Mouse (Mus musculus): ENCODE measurements at regions not wholly inside any gene's neighbourhood (a gene's known extent, or its start where the extent isn't known, plus 50 kb on each side); places are given as distances from the start of the nearest gene placed in this dataset.

GRCm38 (mm10) chr1:120667776-120668175, 65.6 kb downstream of the En1 start:
- no peak for DNase-seq (ENCODE audit: low spot score)

DNA sequence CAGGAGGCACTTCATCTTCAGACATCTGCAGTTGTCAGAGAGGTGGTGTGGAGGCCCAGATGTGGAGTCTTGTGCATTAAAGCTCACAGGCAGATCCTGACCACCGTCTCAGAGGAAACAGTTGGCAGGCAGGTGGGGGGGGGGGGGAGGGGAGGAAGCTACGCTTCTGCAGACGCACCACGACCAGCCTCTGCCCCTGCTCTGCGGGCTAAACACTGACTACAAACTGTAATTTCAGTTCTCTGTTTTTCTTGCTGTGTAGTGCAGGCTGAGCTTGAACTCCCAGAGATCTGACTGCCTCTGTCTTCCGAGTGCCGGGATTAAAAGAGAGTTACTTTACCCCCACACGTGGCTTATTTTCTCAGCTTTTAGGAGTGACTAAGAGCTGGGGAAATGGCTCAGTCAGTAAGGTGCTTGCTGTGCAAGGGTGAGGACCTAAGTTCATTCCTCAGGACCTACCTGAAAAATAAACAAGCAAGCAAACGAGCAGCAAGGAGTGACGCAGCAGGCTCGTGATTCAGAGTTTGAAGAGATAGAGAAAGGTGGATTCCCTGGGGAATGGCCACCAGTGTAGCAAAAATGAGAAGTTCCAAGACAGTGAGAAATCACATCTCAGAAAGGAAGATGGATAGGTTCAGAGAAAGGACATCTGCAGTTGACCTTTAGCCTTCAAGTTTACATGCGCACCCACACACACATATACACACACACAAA, 81.5 kb downstream of the En1 start:
- DNase-seq (ENCODE audit: low spot score): no peak

DNA sequence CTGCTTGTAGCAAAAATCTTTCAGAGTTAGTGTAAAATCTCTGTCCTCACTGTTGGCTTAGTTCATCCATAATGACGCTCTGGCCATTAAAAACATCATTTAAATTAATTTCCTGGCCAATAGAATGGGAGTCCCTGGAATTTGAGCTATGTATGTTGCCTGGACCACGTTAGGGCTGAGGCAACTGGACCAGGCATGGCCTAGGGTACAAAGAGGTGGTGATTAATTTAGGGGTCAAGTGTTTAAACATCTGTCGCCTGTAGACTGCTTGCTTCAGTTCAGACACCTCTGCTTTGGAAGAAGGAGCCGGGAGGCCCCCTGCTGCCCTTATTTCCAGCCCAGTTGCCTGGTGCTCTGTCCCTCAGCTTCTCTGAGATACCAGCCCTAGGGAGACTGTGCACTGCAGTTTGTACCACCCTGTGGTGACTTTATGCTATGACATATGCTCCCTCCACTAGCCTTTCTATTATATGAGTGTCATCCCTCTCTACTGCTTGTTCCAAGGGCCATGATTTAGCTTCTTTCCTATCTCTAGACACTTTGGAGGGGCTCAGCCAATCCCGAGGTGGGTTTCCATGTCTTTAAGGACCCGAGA, 83.5 kb downstream of the En1 start:
- no peak for DNase-seq (ENCODE audit: low spot score)

GRCm38 (mm10) chr1:120691571-120691970, 89.4 kb downstream of the En1 start:
- no peak for DNase-seq (ENCODE audit: low spot score)

DNA sequence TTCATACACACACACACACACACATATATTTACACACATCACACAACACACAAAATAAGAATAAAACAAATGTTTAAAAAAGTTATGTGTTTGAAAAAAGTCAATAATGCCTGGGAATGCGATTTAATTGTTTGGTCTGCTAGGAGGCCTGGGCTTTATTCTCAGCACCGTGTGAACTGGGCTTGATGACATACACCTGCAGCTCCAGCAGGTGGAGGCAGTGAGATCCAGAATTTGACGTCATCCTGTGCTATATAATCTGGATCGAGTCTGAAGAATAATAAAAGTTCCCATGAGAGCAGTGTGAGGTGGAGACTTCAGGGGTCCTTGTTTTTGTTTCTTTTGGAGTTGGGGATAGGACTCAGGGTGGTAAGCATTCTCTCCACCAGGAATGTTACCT, 96.0 kb downstream of the En1 start:
- no peak for DNase-seq (ENCODE audit: low spot score)

DNA sequence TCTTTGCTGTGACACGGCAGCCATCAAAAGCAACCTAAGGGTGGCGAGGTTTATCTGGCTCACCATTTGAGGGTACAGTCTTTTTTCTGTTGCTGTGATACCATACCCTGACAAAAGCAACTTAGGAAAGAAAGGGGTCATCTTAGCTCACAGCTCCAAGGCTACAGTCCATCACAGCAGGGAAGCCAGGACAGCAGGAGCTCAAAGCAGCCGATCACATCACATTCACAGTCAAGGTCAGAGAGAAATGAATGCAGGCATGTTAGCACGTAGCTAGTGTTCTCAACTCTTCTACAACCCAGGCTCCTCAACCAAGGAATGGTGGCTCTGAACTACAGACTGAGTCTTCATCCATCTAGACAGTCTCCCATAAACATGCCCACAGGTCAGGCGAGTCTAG, 102.0 kb downstream of the En1 start:
- DNase-seq (ENCODE audit: low spot score): no peak

- no peak for DNase-seq (ENCODE audit: low spot score)
Observed at GRCm38 (mm10) chr1:120706011-120706410, 103.8 kb downstream of the En1 start.

GRCm38 (mm10) chr1:120708511-120708910, 106.3 kb downstream of the En1 start:
- no peak for DNase-seq (ENCODE audit: low spot score)

DNA sequence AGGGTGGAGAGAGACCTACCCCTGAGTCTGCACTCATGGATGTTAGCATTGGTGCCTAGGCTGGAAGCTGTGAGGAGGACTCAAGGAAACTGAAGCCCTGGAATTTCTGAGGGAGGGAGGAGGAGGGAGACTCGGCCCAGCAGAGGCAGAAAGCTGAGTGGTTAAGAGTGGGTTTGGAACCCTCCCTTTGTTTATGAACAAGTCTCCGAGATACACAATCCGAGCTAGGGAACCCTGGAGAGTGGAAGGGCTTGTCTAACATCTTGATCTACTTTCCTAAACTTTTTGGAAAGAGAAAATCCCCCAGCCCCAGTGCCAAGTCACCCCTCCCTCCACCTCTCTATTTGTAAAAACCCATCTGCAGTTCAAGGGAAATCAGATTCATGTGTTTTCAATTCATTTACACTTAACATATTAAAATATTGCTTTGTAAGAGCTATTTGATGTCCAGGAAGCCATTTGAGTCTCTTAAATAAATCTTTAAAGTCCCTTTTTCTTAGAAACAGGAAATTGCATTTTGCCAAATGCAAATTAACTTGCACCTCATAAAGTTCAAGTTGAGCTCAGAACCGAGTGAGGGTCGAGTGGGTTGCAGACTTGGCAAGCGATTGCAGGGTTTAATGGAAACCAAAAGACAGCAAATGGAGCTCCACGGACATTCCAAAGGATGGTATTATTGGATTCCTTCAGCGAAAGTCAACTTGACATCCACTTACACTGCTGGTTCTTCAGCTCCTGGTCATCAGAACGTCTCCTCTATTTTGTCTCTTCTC, 113.1 kb downstream of the En1 start:
- no peak for DNase-seq (ENCODE audit: low spot score)

DNA sequence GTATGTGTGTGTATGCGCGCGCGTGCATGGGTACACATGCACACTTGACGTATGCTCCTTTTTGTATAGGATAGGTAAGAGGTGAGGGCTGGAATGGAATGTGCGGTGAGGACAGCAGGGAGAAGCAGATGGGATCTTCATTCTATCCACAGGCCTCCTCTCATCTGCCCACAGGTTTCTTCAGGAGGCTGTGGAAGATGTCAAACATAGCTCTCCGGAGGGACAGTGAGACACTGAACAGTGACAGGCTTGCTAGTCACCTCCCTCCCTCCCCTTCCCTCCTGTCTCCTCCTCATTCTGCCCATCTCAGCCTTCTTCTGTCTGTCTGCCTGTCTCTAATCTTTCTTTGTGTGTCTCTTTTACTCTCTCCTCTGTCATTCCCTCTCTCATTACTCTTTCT, 124.6 kb downstream of the En1 start:
- no peak for DNase-seq (ENCODE audit: low spot score)

DNA sequence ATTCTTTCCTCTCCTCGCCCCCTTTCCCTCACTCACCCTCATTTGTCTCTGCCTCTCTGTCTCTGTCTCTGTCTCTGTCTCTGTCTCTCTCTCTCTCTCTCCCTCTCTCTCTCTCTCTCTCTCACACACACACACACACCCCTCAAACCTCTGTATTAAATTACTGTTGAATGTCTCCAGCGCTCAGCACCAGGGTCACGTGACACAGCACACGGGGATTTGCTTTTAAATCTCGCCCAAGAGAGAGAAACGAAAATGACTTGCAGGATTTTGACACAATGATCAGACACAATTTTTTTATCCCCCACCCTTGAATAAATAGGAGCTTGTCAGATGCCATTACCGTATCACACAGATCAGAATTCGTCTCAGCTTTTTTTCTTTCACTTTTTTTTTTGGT, 125.2 kb downstream of the En1 start:
- DNase-seq (ENCODE audit: low spot score): no peak

DNA sequence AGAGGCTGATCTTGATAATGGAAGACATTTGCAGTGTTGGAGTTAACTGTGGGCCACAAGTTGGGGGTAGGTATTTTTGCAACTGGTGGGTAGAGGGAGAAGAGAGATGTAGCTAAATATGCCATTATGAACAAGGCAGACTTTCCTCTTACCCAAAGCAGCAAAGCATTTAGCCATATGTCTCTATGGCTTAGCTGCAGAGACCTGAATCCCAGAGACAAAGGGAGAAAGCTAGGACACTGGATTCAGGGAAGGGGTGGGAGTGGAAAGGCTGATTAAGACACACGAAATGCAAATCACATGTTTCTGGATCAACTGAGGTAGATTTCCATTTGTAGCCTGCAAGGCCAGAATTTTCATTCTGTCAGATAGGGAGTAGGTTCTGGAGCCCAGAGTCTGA, 129.8 kb downstream of the En1 start:
- DNase-seq (ENCODE audit: low spot score): no peak

DNA sequence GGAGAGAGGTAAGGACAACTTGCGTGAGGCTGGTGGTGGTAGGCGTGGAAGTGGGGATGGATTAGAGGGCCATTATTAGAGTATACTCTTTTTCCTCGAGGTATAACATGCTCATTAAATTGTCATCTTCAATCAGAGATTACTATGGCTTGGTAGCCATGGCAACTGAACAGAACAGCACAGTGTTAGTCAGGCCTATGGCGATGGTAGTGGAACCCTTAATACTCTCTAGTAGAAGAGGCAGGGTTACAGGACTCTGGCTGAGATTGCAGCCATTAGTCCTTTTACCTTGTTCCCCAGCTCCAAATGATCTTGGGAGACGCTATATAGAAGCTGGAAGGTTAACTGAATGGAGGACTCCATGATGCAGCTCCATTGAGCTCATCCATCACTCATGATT, 131.5 kb downstream of the En1 start:
- DNase-seq (ENCODE audit: low spot score): no peak

DNA sequence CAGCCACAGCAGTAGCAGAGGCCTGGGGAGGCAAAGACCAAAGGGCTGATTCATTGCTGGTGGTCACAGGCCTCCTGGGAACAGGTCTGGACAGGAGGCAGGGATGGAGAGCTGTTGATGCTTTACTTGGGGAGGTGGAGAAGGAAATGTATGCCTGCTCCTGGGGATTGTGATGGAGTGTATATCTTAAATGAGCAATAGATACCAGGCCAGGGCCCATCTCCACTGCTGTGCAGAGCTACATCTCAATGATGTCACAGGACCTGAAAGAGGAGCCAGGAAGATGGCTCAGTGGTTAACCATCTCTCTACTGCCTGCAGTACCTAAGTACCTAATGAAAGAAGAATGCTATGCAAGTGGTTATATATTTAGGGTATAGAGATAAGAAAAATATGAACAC, 132.6 kb downstream of the En1 start:
- no peak for DNase-seq (ENCODE audit: low spot score)

GRCm38 (mm10) chr1:120739499-120739898, 137.3 kb downstream of the En1 start:
- DNase-seq (ENCODE audit: low spot score): no peak

DNA sequence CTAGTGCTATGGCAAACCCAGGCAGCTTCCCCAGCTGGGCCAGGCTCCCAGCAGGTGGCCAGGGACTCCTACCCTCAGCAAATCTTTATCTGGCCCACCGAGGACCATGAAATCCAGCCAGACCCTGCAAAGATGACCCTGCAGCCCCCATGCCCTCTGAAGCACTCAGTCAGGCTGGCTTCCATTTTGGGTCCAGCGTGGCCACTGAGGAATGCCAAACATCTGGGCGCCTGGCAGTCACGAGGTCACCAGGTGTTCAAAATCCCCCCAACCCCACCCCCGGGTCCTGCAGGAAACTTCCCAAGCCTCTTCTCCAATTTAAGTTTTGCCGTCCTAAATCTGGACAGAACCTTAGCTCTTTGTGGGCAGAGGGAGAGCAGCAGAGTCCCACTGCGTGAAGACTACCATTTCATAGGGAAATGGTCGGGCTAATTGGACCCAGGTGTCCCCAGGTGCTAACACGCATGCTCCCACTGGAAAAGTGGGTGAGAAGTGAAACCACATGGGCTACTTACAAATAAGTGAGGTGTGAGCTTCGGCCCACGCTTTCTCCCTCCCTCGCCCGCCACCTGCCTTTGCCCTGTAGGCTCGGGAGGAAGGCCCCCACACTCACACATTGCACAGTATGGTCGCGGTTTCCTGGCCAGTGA, 139.0 kb downstream of the En1 start:
- DNase-seq (ENCODE audit: low spot score): no peak

- DNase-seq (ENCODE audit: low spot score): no peak
Observed at GRCm38 (mm10) chr1:120748963-120749362, 146.7 kb downstream of the En1 start.

GRCm38 (mm10) chr1:120753406-120753805, 151.2 kb downstream of the En1 start:
- no peak for DNase-seq (ENCODE audit: low spot score)

GRCm38 (mm10) chr1:120754337-120754736, 152.1 kb downstream of the En1 start:
- DNase-seq (ENCODE audit: low spot score): no peak

- no peak for DNase-seq (ENCODE audit: low spot score)
Observed at GRCm38 (mm10) chr1:120757283-120757821, 155.1 kb downstream of the En1 start.

DNA sequence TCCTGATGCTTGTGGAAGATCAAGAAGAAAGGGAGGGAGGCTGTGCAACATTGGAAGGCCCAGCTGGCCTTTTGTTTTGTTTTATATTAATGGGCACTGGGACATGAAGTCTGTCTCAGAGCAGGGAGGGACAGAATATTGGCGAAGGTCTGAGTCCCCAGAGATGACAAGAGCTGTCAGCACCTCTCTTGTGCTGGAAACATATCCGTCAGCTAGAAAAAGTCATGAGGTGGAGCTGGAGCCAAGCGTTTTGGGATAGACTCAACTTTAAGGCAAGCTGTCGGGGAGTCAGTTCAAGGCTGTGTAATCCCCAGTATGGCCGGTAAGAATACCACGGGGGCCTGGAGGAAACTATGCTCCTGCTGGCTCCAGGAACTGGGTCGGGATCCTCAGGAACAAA, 156.0 kb downstream of the En1 start:
- no peak for DNase-seq (ENCODE audit: low spot score)

- DNase-seq (ENCODE audit: low spot score): no peak
Observed at GRCm38 (mm10) chr1:120758762-120759161, 156.5 kb downstream of the En1 start.

DNA sequence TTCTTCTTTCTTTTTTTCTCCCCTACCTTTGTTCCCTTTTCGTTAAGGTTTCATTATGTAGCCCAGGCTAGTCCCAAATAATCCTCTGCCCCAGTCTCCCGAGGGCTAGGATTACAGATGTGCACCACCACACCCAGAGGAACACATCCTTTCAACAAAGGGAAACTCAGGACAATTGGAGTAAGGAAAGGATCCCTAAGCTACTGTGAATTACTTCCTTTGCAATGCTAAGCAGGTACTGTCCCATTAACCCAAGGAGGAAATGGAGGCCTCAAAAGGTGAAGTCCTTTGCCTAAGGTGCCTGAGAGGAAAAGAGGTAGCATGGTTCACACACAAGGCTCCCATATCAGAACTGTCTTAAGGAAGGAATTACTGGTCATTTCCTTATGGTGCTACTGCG, 157.2 kb downstream of the En1 start:
- DNase-seq (ENCODE audit: low spot score): no peak

Measured in ovary, postnatal 14 days (tissue).